Mouse (Mus musculus) splenic B cell, adult 2 months (primary cell): ENCODE measurements around the gene Msl3l2.

Source experiments
- DNase-seq: peaks from one replicate; pipeline ENCODE4 v3.0.0-alpha.2; 2011; ENCODE audit warnings: low read depth, low spot score
- H3K27me3 ChIP-seq: 2 replicates; pipeline ENCODE4 v1.6.1; 2012; ENCODE audit warnings: mild to moderate bottlenecking, low read length, moderate library complexity, mixed read lengths; ENCODE audit not compliant: control insufficient read depth, poor library complexity, insufficient read depth, severe bottlenecking
- H3K36me3 ChIP-seq: 2 replicates; pipeline ENCODE4 v1.6.1; 2012; ENCODE audit warnings: mild to moderate bottlenecking, low read length, moderate library complexity, mixed read lengths; ENCODE audit not compliant: control insufficient read depth, poor library complexity, insufficient read depth, severe bottlenecking

Msl3l2 gene

DNA sequence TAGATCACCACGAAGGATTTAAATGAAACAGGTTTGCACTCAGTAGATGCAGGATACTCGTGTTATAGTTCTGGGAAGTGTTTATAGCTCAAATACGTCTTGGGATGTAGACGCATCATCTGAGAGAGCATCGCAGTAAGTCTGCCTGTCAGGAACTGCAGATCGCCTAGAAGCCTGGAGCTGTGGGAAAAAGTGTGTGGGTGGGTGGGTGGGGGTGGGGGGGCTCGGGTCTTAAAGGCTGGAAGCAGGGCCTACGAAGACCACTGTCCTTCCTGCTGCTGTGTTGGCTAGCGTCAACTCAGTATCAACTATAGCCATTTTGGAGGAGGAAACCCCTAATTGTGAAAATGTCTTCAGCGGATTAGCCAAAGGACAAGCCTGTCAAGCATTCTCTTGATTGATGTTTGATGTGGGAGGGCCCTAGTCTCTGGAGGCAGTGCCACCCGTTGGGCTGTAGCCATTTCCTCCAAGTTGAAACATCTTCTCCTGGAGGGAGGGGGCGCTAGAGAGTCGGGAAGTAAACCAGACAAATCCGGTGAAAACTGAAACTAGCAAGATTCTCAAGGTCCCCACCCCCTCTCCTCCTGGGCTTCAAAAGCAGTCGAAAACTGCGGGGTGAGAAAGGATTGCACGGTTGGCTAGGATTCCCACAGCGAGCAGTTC is at the start of gene Msl3l2:
Gene Msl3l2 (plus strand): TSS at position 585 of the 663 bp plus-strand sequence.
- Histone ChIP-seq H3K27me3 (no peaks in the 10 kb centered on the region), H3K36me3 (no peaks in the 10 kb centered on the region)
- DNase-seq, result peak; percentile 79

DNA sequence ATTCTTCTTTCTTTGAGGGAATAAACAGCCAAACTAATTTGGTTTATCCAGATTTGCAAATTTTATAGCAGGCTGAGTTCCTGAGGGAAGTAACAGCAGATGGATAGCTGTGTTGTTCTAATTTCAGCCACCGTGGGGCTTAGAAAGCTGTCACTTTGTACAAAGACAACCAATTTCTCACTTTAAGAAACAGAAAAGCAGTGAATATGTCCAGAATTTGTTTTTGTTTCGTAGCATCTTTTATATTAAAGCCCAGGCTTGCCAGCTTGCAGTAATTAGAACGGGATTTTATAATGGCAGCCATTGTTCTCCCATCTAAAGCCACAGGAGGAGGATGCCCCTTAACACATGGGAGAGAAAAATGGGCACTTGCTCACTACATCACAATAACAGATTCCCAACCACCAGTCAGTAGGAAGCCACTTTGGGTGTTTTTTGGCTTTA is 47.7 kb upstream of the Msl3l2 start:
- DNase-seq, result no peak
- H3K27me3 ChIP-seq, result no peaks in the 10 kb centered on the region
- H3K36me3 ChIP-seq, result no peaks in the 10 kb centered on the region

DNA sequence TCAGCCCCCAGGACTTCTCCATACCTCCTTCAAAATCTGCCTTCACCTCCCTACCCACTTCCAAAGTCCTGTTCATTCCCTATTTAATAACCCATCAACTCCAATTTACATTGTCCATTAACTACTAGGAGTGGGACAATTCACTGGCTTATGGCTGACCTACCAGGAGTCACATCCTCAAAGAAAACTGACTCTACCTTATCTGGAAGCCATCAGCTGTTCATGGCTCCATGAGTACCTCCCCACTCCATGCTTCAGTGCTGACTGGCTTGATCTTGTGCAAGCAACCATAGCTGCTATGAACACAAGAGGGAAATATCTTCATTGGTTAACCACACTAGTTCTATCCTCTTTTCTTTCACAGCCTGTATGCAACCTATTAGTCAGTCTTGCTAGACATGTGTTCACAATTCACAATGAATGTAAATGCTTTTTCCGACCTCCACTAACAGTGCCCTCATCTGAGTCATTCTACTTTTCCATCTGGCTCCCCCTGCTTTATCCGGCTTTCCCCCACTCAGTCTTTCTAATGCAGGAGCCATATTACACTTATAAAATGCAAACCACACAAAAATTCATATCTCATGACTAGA is 45.4 kb upstream of the Msl3l2 start:
- DNase-seq, result no peak
- H3K27me3 ChIP-seq, result no peaks in the 10 kb centered on the region
- no peaks in the 10 kb centered on the region for H3K36me3 ChIP-seq

DNA sequence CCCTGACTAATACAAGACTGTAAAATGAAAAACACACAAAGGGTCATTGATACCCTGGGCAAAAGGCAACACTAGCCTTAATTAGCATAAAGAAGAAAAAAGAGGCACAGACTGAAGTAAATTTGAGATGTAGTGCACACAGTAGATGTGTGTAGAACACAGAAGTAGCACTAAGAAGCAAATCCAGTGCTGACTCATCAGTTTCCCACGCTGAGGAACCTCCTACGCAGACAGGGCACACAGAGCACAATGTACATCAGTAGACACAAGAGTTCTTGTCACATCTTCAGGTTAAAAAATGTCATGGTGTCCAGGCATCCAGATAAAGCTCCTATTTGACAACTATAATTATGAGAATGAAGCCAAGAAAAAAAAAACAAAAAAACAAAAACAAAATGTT is 44.0 kb upstream of the Msl3l2 start:
- H3K36me3 ChIP-seq, result no peaks in the 10 kb centered on the region
- no peak for DNase-seq
- no peaks in the 10 kb centered on the region for H3K27me3 ChIP-seq

DNA sequence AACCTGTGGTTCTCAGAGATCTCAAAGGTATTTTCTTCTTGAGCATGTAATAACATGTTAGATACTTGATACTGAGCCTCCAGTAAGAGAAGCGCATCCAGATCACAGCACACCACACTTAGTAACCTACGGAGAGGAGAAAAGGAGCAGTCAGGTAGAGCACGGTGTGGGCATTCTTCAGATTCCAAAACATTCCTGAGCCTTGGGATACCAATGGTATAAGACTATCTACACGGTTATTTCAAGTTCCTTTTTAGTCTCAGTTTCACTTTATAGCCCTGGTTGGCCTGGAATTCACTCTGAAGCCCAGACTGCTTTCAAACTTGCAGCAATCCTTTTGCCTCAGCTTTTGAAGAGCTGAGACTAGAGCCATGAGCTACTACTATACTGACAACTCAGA is 17.0 kb upstream of the Msl3l2 start:
- no peak for DNase-seq
- no peaks in the 10 kb centered on the region for H3K27me3 ChIP-seq
- H3K36me3 ChIP-seq, result no peaks in the 10 kb centered on the region

DNA sequence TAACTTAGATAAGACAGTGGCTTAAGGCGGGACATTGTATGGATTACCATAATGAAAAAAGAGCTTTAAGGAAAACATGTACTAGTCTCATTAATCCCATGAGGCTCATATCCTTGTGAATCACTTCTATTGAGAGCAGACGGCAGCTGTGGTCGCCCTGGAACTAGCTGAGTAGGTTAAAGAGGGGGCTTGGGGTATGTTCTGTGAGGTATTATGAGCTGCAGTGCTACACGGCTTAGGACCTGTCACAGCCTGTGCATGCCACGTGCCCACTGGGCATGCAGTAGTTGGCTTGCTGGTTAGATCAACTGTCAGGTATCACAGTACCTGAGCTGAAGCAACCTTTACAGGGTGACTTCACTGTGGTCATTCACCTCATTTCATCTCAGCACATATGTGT is 12.1 kb upstream of the Msl3l2 start:
- Histone ChIP-seq H3K36me3 (no peaks in the 10 kb centered on the region), H3K27me3 (no peaks in the 10 kb centered on the region)
- DNase-seq, result no peak

DNA sequence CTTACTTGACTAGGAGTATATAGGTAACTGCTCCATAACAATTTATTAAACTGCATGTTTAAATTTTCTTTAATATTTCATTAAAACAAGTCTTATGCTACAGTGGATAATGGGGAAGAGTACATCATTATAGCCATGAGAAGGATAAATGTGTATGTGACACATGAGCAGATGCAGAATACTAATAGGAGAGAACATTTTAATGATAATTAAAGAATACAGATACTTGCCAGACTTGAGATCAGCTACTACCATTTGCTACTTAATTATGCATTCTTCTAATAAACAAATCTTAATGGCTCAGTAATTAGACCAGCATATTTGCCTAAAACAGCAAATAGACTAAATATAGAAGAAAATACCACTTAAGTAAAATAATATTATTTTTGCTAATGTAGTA is 10.0 kb upstream of the Msl3l2 start:
- H3K27me3 ChIP-seq, result no peaks in the 10 kb centered on the region
- no peak for DNase-seq
- H3K36me3 ChIP-seq, result no peaks in the 10 kb centered on the region

DNA sequence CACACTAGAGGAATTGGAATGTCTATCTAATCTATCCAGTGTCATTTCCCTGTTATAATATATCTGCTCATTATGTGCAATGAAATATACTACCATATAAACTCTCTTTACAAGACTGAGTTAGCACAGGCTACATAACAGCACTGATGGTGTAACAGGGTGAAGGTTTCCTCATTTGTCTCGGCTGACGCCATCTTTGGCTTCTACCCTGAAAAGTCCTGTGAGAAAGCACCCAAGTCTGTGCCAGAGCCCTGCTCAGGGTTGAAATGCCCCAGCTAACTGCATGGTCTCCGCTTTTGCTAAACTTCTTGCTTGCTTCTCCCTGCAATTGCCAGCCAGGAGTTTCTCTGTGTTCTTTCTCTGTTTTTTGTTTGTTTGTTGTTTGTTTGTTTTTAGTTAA is 7.6 kb upstream of the Msl3l2 start:
- no peak for DNase-seq
- Histone ChIP-seq H3K27me3 (no peaks in the 10 kb centered on the region), H3K36me3 (no peaks in the 10 kb centered on the region)

DNA sequence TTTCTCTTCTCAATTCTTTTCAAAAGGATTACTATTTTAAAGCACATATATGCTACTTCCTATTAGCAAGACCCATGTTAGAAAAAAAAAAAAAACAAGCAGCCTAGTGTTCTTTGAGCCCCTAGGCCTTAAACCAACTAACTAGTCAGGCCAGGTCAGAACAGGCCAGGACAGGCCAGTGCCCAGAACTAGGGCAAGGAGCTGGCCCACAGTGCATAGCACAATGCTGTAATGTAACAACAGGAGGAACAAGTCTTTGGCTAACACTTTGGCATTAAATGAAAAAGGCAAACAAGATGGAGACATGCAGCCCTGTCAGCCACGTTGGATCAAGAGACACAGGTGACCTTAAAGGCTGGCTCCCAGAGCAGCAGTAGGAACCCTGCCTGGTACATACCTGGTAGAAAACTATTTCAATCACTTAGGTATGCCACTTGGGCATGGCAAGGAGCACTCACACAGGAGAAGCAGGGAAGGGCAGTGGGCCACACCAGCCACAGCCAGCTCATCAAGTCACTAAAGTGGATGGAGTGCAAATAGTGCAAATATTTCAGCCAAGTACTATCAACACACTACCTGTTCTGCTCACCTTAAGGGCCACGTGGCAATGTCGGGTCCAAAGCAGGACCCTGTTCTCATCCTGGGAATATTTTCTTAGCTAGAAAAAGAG is 6.9 kb upstream of the Msl3l2 start:
- DNase-seq, result no peak

DNA sequence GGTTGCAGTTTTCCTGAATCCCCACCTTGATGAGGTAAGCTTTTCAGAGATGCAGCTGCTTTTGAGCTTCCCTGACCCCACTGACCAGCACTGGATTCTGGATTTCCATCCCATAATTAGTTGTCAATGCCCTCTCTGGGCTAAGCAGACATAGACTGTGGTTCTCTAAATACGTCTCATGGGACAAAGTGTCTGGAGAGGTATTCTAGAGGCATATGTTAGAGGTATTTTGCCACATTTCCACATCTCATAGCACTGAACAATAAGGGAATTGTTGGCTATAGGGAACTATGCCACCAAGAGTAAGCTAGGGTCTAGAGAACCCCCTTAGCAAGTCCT is 248 bp downstream of the Msl3l2 start:
- no peaks in the 10 kb centered on the region for H3K27me3 ChIP-seq
- H3K36me3 ChIP-seq, result no peaks in the 10 kb centered on the region
- no peak for DNase-seq

More for the DNA sequence above, 6.9 kb upstream of the Msl3l2 start:
- no peaks in the 10 kb centered on the region for H3K36me3 ChIP-seq
- no peaks in the 10 kb centered on the region for H3K27me3 ChIP-seq

DNA sequence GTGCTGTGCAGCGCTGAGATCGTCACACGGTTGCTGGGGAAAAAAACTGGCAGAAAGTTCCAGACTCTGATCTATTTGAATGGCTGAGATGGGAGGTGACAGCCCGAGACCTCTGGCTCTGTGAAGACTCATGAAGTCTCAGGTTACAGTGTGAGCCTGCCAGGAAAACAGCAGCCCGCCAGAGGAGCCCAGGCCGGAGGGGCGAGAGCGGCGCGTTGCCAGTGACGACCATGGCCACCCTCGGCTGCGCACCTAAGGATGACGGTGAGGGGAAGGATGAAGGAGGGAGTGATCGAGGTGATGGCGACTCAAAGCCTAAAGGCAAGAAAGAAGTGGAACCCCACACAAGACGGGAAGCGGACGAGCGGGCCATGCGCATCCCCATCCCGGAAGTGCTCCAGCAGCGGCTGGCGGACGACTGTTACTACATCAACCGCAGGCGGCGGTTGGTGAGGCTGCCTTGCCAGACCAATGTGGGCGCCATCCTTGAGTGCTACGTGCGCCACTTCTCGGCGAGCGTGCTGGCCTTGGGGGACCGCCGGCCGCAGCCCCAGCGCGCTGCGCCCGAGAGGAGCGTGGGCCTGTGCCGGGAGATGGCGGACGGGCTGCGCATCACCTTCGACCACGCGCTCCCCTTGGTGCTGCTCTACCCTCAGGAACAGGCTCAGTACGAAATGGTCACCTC is 8.4 kb downstream of the Msl3l2 start:
- DNase-seq, result peak; percentile 46
- Histone ChIP-seq H3K27me3 (no peaks in the 10 kb centered on the region; the same call in 1 of the 2 replicates), H3K36me3 (no peaks in the 10 kb centered on the region)

DNA sequence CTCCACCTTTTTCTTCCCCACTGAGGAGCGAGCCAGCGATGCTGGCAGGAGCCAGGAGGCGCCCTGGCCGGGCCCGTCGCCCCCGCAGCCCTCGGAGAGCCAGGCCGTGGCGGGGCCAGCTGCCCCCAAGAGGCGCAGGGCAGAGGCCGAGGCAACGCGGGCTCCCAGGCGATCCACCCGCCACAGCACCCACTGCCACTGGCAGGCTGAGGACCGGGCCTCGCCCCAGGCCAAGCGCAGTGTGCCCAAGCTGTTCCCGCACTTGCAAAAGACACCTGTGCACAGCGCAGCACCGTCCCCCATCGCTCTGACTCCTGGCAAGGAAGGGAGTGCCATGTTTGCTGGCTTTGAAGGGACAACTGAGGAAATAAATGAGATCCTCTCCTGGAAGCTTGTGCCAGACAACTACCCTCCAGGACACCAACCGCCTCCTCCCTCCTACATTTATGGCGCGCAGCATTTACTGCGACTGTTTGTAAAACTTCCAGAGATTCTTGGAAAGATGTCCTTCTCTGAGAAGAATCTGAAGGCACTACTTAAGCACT is 9.0 kb downstream of the Msl3l2 start:
- no peak for DNase-seq
- Histone ChIP-seq H3K36me3 (no peaks in the 10 kb centered on the region), H3K27me3 (no peaks in the 10 kb centered on the region; the same call in 1 of the 2 replicates)

DNA sequence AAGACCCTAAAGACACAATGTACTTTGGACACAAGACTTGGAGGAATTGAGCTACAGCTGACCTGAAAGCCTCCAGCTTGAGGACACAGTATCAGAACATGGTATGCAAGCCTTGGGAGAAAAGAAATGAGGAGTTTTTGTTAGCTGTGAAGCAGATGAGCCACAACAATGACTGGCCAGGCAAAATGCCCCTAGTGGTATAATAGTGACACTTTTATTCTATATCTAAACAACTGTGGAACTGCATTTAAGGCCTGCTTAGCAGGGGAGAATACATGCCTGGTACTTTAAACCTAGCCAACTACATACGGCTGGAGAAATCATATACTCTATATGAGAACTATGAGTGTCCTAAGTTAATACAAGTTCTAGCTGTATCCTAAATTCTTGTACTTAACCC is 20.3 kb downstream of the Msl3l2 start:
- Histone ChIP-seq H3K27me3 (no peaks in the 10 kb centered on the region), H3K36me3 (no peaks in the 10 kb centered on the region)
- no peak for DNase-seq

DNA sequence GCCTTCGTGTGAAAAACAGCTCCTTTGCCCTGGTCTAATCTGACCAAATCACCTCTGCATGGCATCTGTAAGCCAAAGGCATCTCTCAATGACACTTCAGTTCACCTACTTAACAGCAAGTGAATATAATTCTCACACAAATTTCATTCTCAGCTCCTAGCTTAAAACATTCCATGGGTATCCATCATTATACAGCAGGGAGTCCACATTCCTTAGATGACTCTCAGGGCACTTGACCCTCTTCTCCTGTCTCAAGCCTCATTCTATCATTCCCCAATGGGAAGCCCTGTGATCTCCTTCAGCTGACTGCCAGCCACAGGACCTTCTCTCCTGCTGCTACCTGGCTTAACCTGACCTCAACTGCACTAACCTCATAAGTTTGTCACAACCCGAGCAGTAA is 22.9 kb downstream of the Msl3l2 start:
- Histone ChIP-seq H3K27me3 (no peaks in the 10 kb centered on the region), H3K36me3 (no peaks in the 10 kb centered on the region)
- DNase-seq, result no peak

DNA sequence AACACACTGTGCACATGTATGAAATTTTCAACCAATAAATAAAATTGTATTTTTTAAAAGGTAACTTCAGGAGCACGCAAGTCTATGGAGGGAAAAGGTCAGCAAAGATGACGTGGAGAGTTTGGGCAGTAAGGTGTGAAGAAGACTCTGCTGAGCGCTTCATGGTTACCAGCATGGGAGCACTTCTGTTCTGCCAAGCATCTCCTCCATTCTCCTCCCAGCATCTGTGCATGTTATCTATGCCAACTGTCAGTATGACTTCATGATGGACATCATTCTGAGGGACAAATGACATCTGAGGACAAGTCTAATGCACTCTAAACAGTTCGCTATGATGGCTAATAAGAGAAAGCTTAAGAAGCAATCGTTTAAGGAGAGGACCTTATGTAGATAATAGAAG is 30.5 kb downstream of the Msl3l2 start:
- H3K36me3 ChIP-seq, result no peaks in the 10 kb centered on the region
- no peaks in the 10 kb centered on the region for H3K27me3 ChIP-seq
- DNase-seq, result no peak
